Mouse (Mus musculus): ENCODE data around the gene Ddit4l.
"Not testable (repeated sequence)": the region's sequence is repeated elsewhere in the genome, so short reads cannot be mapped to it uniquely, and the experiment has no call there.

Ddit4l gene

GRCm38 (mm10) chr3:137642137-137642536, 20.7 kb downstream of the Ddit4l start:
- ChIA-PET CTCF (interaction anchor here in 1 of 4 experiments (0.7 kb wide), 1 partner anchor 84 kb away, joined by 3 read pairs; no protein-coding TSS in a partner anchor), POLR2A (no interaction called here)

- ChIA-PET POLR2A (no interaction called here), CTCF (interaction anchor here in 2 of 4 experiments (0.7 kb wide), 2 partner anchors 83 to 1787 kb away, joined by 3 read pairs; no protein-coding TSS in a partner anchor)
These were observed 21.2 kb downstream of the Ddit4l start for GRCm38 (mm10) chr3:137642568-137642967.

GRCm38 (mm10) chr3:137644081-137644480, 22.7 kb downstream of the Ddit4l start:
- ChIA-PET POLR2A (no interaction called here), CTCF (no interaction called here)

- ChIA-PET CTCF (no interaction called here), POLR2A (no interaction called here)
These were observed 23.5 kb downstream of the Ddit4l start for GRCm38 (mm10) chr3:137644947-137645346.

GRCm38 (mm10) chr3:137647427-137648100, 26.2 kb downstream of the Ddit4l start:
- ChIA-PET POLR2A (interaction anchor here in 1 of 4 experiments (1.1 kb wide), 1 partner anchor 24 kb away, joined by 4 read pairs; no protein-coding TSS in a partner anchor), CTCF (no interaction called here)

- POLR2A ChIA-PET = no interaction called here
- CTCF ChIA-PET = no interaction called here
These were observed 27.7 kb downstream of the Ddit4l start for GRCm38 (mm10) chr3:137649112-137649511.

- CTCF ChIA-PET = no interaction called here
- POLR2A ChIA-PET = no interaction called here
These were observed 31.4 kb downstream of the Ddit4l start for GRCm38 (mm10) chr3:137652853-137653252.

GRCm38 (mm10) chr3:137671224-137671623, 49.8 kb downstream of the Ddit4l start, which contains the start of gene Gm21962:
TSS of gene Gm21962 (plus strand) at chr3:137671524.
- CTCF ChIA-PET, POLR2A ChIA-PET: not testable (repeated sequence)
